In genomic region chr10:83164901-83165435, GRCm38 (mm10) we compare ENCODE assay signal across 11 mouse cellular contexts.
"Had no signal": no experiment of that assay in that cellular context is flagged by ENCODE, and none has a peak within 500 bp of the region (broad histone marks: within the 10 kb centered on the region; RNA-seq: fewer than 3 reads in every experiment).

No protein-coding gene starts in this region.

- H3K4me2 ChIP-seq: kidney, embryonic 15.5 days; liver, embryonic 12.5 days; lung, embryonic 14.5 days; neural tube, embryonic 13.5 days had no signal

- H3K36me3 ChIP-seq: kidney, embryonic 15.5 days; liver, embryonic 12.5 days; midbrain, embryonic 10.5 days; neural tube, embryonic 13.5 days had no signal

- H3K27me3 ChIP-seq: kidney, embryonic 15.5 days; liver, embryonic 12.5 days; neural tube, embryonic 13.5 days had no signal

- DNase-seq: kidney, postnatal 14 days; lung, embryonic 14.5 days; lung, postnatal 10 days; lung, postnatal 4 days; midbrain, embryonic 14.5 days; retina, postnatal 1 day; thymus, postnatal 36 days had no signal

- H3K9me3 ChIP-seq: kidney, embryonic 15.5 days; liver, embryonic 12.5 days; midbrain, embryonic 10.5 days; neural tube, embryonic 13.5 days had no signal

- ATAC-seq: liver, embryonic 12.5 days had no signal

- H3K27ac ChIP-seq: kidney, embryonic 15.5 days; liver, embryonic 12.5 days; midbrain, embryonic 10.5 days; neural tube, embryonic 13.5 days had no signal

- H3K9ac ChIP-seq: kidney, embryonic 15.5 days; liver, embryonic 12.5 days; lung, embryonic 14.5 days; neural tube, embryonic 13.5 days had no signal

- H3K4me3 ChIP-seq: kidney, embryonic 15.5 days; liver, embryonic 12.5 days; midbrain, embryonic 10.5 days; neural tube, embryonic 13.5 days had no signal
